8 mouse cellular contexts compared by ENCODE assay signal in genomic region chr2:103760906-103761716, GRCm38 (mm10). TPM values are rescaled to one million over a fixed set of nuclear protein-coding genes. Genes with fewer than 3 reads are reported as not detected.
DNase-seq lines count a peak whose midpoint lies in the region; ATAC-seq and TF ChIP-seq lines count a peak whose summit lies in the region.

TSS of gene Nat10 (minus strand) at chr2:103761270.

- no peaks in the 10 kb centered on the region for H3K9me3 ChIP-seq in forebrain, embryonic 10.5 days
- no peaks in the 10 kb centered on the region for H3K9me3 ChIP-seq in heart, embryonic 15.5 days (replicated peaks)
- H3K9me3 ChIP-seq in liver, embryonic 14.5 days (ENCODE audit: control insufficient read depth, low read length): no peaks in the 10 kb centered on the region
- H3K9me3 ChIP-seq in neural tube, embryonic 11.5 days (ENCODE audit: control insufficient read depth, low read length): no peaks in the 10 kb centered on the region
- no peaks in the 10 kb centered on the region for H3K9me3 ChIP-seq in stomach, postnatal 0 days (ENCODE audit: control insufficient read depth, low read length)

- H3K4me2 ChIP-seq in heart, embryonic 15.5 days: peak within 1 kb of the TSS; percentile 86
- H3K4me2 ChIP-seq in liver, embryonic 14.5 days (ENCODE audit: low read depth): peak within 1 kb of the TSS; percentile 97
- peak within 1 kb of the TSS; percentile 87 for H3K4me2 ChIP-seq in neural tube, embryonic 11.5 days (ENCODE audit: low read depth)
- peak within 1 kb of the TSS; percentile 83 for H3K4me2 ChIP-seq in stomach, postnatal 0 days (replicated peaks; ENCODE audit: low read depth)

- no peak; the same call in 1 of the 2 replicates for TF ChIP-seq CTCF in liver, embryonic 14.5 days (IDR thresholded peaks at IDR 0.05; ENCODE audit: low read depth)
- TF ChIP-seq CTCF in stomach, postnatal 0 days (IDR thresholded peaks at IDR 0.05; ENCODE audit: low read depth): peak; percentile 19; the same call in 1 of the 2 replicates

- peaks cover 24% of the 10 kb centered on the region for H3K4me1 ChIP-seq in forebrain, embryonic 10.5 days
- H3K4me1 ChIP-seq in heart, embryonic 15.5 days (replicated peaks): peaks cover 11% of the 10 kb centered on the region
- H3K4me1 ChIP-seq in liver, embryonic 14.5 days (replicated peaks; ENCODE audit: control insufficient read depth in 2 of 2, insufficient read depth in 2 of 2, low read length in 1 of 2): peaks cover 11 to 12% of the 10 kb centered on the region in 2 experiments; a peak in 3 of 4 replicates
- no peaks in the 10 kb centered on the region for H3K4me1 ChIP-seq in neural tube, embryonic 11.5 days (ENCODE audit: control insufficient read depth, insufficient read depth, low read length)
- H3K4me1 ChIP-seq in stomach, postnatal 0 days (replicated peaks; ENCODE audit: control insufficient read depth, insufficient read depth): peaks cover 4% of the 10 kb centered on the region; the same call in 1 of the 2 replicates

- H3K27ac ChIP-seq in forebrain, embryonic 10.5 days: peak within 1 kb of the TSS; percentile 83
- peak within 1 kb of the TSS; percentile 85 for H3K27ac ChIP-seq in heart, embryonic 15.5 days
- peak within 1 kb of the TSS; percentile 69 for H3K27ac ChIP-seq in liver, embryonic 14.5 days
- H3K27ac ChIP-seq in neural tube, embryonic 11.5 days (ENCODE audit: low read depth, low read length): peak within 1 kb of the TSS; percentile 36; the same call in 1 of the 2 replicates
- peak within 1 kb of the TSS; percentile 82 for H3K27ac ChIP-seq in stomach, postnatal 0 days (replicated peaks)

- no peaks in the 10 kb centered on the region for H3K27me3 ChIP-seq in forebrain, embryonic 10.5 days (ENCODE audit: poor library complexity, severe bottlenecking)
- no peaks in the 10 kb centered on the region for H3K27me3 ChIP-seq in heart, embryonic 15.5 days
- H3K27me3 ChIP-seq in liver, embryonic 14.5 days (ENCODE audit: control insufficient read depth, insufficient read depth, low read length): no peaks in the 10 kb centered on the region
- H3K27me3 ChIP-seq in neural tube, embryonic 11.5 days (ENCODE audit: control insufficient read depth, insufficient read depth, low read length): no peaks in the 10 kb centered on the region
- H3K27me3 ChIP-seq in stomach, postnatal 0 days (ENCODE audit: control insufficient read depth, insufficient read depth, low read length): no peaks in the 10 kb centered on the region

- peak; percentile 96 for ATAC-seq in heart, embryonic 15.5 days (replicated peaks; ENCODE audit: insufficient number of reproducible peaks, insufficient read depth, low FRiP score, low read depth)
- peak; percentile 95 for ATAC-seq in liver, embryonic 14.5 days (ENCODE audit: insufficient read depth)
- ATAC-seq in neural tube, embryonic 11.5 days (ENCODE audit: insufficient read depth, low FRiP score, low TSS enrichment): peak; percentile 95
- ATAC-seq in stomach, postnatal 0 days (ENCODE audit: low FRiP score, low TSS enrichment): peak; percentile 97

- WGBS in forebrain, embryonic 10.5 days: under 1% methylated on average over 47 of the region's 47 CpGs
- under 1% methylated on average over 47 of the region's 47 CpGs for WGBS in heart, embryonic 15.5 days
- under 1% methylated on average over 47 of the region's 47 CpGs for WGBS in liver, embryonic 14.5 days (ENCODE audit: insufficient replicate concordance)
- 1% methylated on average over 47 of the region's 47 CpGs for WGBS in neural tube, embryonic 11.5 days
- under 1% methylated on average over 47 of the region's 47 CpGs for WGBS in stomach, postnatal 0 days

- peak; percentile 98 for DNase-seq in CD8-positive naive resting alpha-beta T cell, adult 2 months (ENCODE audit: low read depth in 2 of 2, low spot score in 2 of 2)
- DNase-seq in c-Kit-positive CD71-negative TER-119-negative erythroid progenitor cells, embryonic 14.5 days (ENCODE audit: low read depth): peak; percentile 96
- DNase-seq in forebrain, embryonic 10.5 days (ENCODE audit: extremely low spot score, low spot score): peak; percentile 98
- peak; percentile 98 to 99 for DNase-seq in kidney, postnatal 25 days
- DNase-seq in liver, embryonic 14.5 days (ENCODE audit: low read depth in 3 of 3, low spot score in 3 of 3): peak; percentile 95 to 97 (median 95)
- DNase-seq in neural tube, embryonic 11.5 days (ENCODE audit: low spot score): peak; percentile 98
- peak; percentile 98 for DNase-seq in stomach, postnatal 0 days (ENCODE audit: low spot score)

- H3K36me3 ChIP-seq in forebrain, embryonic 10.5 days (replicated peaks): peaks cover 32% of the 10 kb centered on the region
- peaks cover 14% of the 10 kb centered on the region for H3K36me3 ChIP-seq in heart, embryonic 15.5 days
- peaks cover 10% of the 10 kb centered on the region for H3K36me3 ChIP-seq in liver, embryonic 14.5 days (replicated peaks; ENCODE audit: control insufficient read depth, insufficient read depth, low read depth)
- no peaks in the 10 kb centered on the region for H3K36me3 ChIP-seq in neural tube, embryonic 11.5 days (ENCODE audit: control insufficient read depth, insufficient read depth, low read length)
- peaks cover 4% of the 10 kb centered on the region; the same call in 1 of the 2 replicates for H3K36me3 ChIP-seq in stomach, postnatal 0 days (ENCODE audit: control insufficient read depth, insufficient read depth, low read length)

- peak within 1 kb of the TSS; percentile 63 for H3K9ac ChIP-seq in heart, embryonic 15.5 days
- H3K9ac ChIP-seq in liver, embryonic 14.5 days (replicated peaks): peak within 1 kb of the TSS; percentile 69
- H3K9ac ChIP-seq in neural tube, embryonic 11.5 days (ENCODE audit: low read length): peak within 1 kb of the TSS; percentile 69
- H3K9ac ChIP-seq in stomach, postnatal 0 days (ENCODE audit: low read length): peak within 1 kb of the TSS; percentile 66

- peak within 1 kb of the TSS; percentile 82 for H3K4me3 ChIP-seq in forebrain, embryonic 10.5 days
- H3K4me3 ChIP-seq in heart, embryonic 15.5 days: peak within 1 kb of the TSS; percentile 83
- peak within 1 kb of the TSS; percentile 81 to 96 for H3K4me3 ChIP-seq in liver, embryonic 14.5 days (ENCODE audit: insufficient read depth in 1 of 2, low read depth in 2 of 2, low read length in 2 of 2)
- H3K4me3 ChIP-seq in neural tube, embryonic 11.5 days (ENCODE audit: low read depth, low read length): peak within 1 kb of the TSS; percentile 75
- peak within 1 kb of the TSS; percentile 73 for H3K4me3 ChIP-seq in stomach, postnatal 0 days (ENCODE audit: low read depth, low read length)

- TF ChIP-seq EP300 in liver, embryonic 14.5 days (IDR thresholded peaks at IDR 0.05; ENCODE audit: low read depth): peak; percentile 47; the same call in 1 of the 2 replicates
- TF ChIP-seq EP300 in stomach, postnatal 0 days (optimal IDR thresholded peaks at IDR 0.05): peak; percentile 76

RNA-seq across cellular contexts. Expression of gene Nat10, which starts in this region (rescaled TPM):
- 37.2 and 37.5 TPM in 2 replicates for polyA plus RNA-seq in forebrain, embryonic 10.5 days (2016; fragmentation: Nextera tagmentation; extraction: Ambion mirVana)
- polyA plus RNA-seq in heart, embryonic 15.5 days (2015; fragmentation: Nextera tagmentation; extraction: Ambion mirVana): 10.9 and 15.3 TPM in 2 replicates
- 20.5 and 21.7 TPM in 2 replicates for polyA plus RNA-seq in liver, embryonic 14.5 days (2012; rRNA removed)
- 9.1 and 12.9 TPM in 2 replicates for polyA plus RNA-seq in liver, embryonic 14.5 days (2014; fragmentation: Nextera tagmentation; extraction: Ambion mirVana)
- polyA plus RNA-seq in neural tube, embryonic 11.5 days (2014; fragmentation: Nextera tagmentation; extraction: Ambion mirVana): 25.6 and 26.7 TPM in 2 replicates
- 8.8 and 8.9 TPM in 2 replicates for polyA plus RNA-seq in stomach, postnatal 0 days (2015; fragmentation: Nextera tagmentation; extraction: Ambion mirVana)

Comparison
In these comparisons a context has a peak if more than half of its experiments do, and no peak if none do; other contexts are left out.
1. Peak in every context shown above with its lines: DNase-seq, ATAC-seq, H3K4me3 ChIP-seq and H3K27ac ChIP-seq.